18 mouse cellular contexts compared by ENCODE assay signal in the genomic region with DNA sequence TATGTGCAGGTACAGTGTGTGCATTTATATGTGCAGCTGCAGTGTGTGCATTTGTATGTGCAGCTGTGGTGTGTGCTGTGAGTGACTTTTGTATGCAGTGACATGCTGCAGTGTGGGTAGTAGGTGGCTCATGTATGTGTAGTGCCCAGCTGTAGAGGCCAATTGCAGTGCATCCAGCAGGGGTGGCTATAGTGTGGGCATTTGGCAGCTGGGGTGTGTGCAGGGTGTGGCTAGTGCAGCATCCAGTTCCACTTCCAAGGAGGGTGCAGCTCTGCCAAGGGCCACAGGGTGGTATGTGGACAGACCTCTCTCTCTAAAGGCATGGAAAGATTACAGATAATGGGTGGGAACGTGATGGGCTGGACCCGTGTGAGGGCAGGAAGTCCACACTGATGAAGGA. TPM values are rescaled to one million over a fixed set of nuclear protein-coding genes. Genes with fewer than 3 reads are reported as not detected.
A peak's percentile ranks its signal among the peaks of the same experiment; 100 is the strongest.
DNase-seq lines count a peak whose midpoint lies in the region; ATAC-seq and TF ChIP-seq lines count a peak whose summit lies in the region.
"Had no signal": no experiment of that assay in that cellular context is flagged by ENCODE, and none has a peak within 500 bp of the region (broad histone marks: within the 10 kb centered on the region; RNA-seq: fewer than 3 reads in every experiment).

No protein-coding gene starts in this region.

- H3K27me3 ChIP-seq in heart, postnatal 0 days (ENCODE audit: control insufficient read depth, insufficient read depth, low read length) = no peaks in the 10 kb centered on the region
- H3K27me3 ChIP-seq in kidney, embryonic 16.5 days (ENCODE audit: insufficient read depth, low read length) = no peaks in the 10 kb centered on the region
- H3K27me3 ChIP-seq in megakaryocyte, embryonic 14.5 days (replicated peaks) = no peaks in the 10 kb centered on the region
- H3K27me3 ChIP-seq: embryonic facial prominence, embryonic 12.5 days; forebrain, embryonic 12.5 days; heart, embryonic 12.5 days had no signal

- no peaks in the 10 kb centered on the region for H3K36me3 ChIP-seq in heart, postnatal 0 days (replicated peaks; ENCODE audit: control insufficient read depth, insufficient read depth, low read length)
- H3K36me3 ChIP-seq in kidney, embryonic 16.5 days (ENCODE audit: insufficient read depth, low read length) = no peaks in the 10 kb centered on the region
- no peaks in the 10 kb centered on the region for H3K36me3 ChIP-seq in megakaryocyte, embryonic 14.5 days (replicated peaks; ENCODE audit: low read length)
- H3K36me3 ChIP-seq: embryonic facial prominence, embryonic 12.5 days; forebrain, embryonic 12.5 days; heart, embryonic 12.5 days had no signal

- no peak overlapping the region for H3K27ac ChIP-seq in heart, postnatal 0 days (ENCODE audit: low read depth)
- no peak overlapping the region for H3K27ac ChIP-seq in kidney, embryonic 16.5 days (ENCODE audit: low read length)
- H3K27ac ChIP-seq: embryonic facial prominence, embryonic 12.5 days; forebrain, embryonic 12.5 days; heart, adult 2 months had no signal

- no peaks in the 10 kb centered on the region for H3K9me3 ChIP-seq in heart, postnatal 0 days (replicated peaks; ENCODE audit: control insufficient read depth, low read length)
- H3K9me3 ChIP-seq in kidney, embryonic 16.5 days (ENCODE audit: low read length) = no peaks in the 10 kb centered on the region
- H3K9me3 ChIP-seq in megakaryocyte, embryonic 14.5 days = no peaks in the 10 kb centered on the region
- H3K9me3 ChIP-seq: embryonic facial prominence, embryonic 12.5 days; forebrain, embryonic 12.5 days; heart, embryonic 12.5 days had no signal

- TF ChIP-seq CTCF in heart, postnatal 0 days (IDR thresholded peaks at IDR 0.05; ENCODE audit: low read depth) = no peak

- H3K4me3 ChIP-seq in heart, postnatal 0 days (ENCODE audit: low read depth, low read length) = no peak overlapping the region
- H3K4me3 ChIP-seq in kidney, embryonic 16.5 days (ENCODE audit: low read length) = no peak overlapping the region
- peak overlapping the region; percentile 26 for H3K4me3 ChIP-seq in megakaryocyte, embryonic 14.5 days (replicated peaks)
- H3K4me3 ChIP-seq: embryonic facial prominence, embryonic 12.5 days; forebrain, embryonic 12.5 days; heart, adult 2 months; heart, embryonic 12.5 days had no signal

- H3K4me1 ChIP-seq in heart, postnatal 0 days (ENCODE audit: control insufficient read depth, insufficient read depth) = peaks cover 17% of the 10 kb centered on the region
- H3K4me1 ChIP-seq in kidney, embryonic 16.5 days (ENCODE audit: insufficient read depth, low read length) = no peaks in the 10 kb centered on the region; the same call in 1 of the 2 replicates
- no peaks in the 10 kb centered on the region for H3K4me1 ChIP-seq in megakaryocyte, embryonic 14.5 days

- no peak for TF ChIP-seq EP300 in heart, postnatal 0 days (IDR thresholded peaks at IDR 0.05; ENCODE audit: low read depth)

- ATAC-seq in heart, postnatal 0 days (ENCODE audit: insufficient read depth, low read depth) = peak; percentile 39; the same call in 1 of the 2 replicates
- 0 out of 2 replicates have a peak, but pooled peaks have one; percentile 40 for ATAC-seq in kidney, embryonic 16.5 days (ENCODE audit: low FRiP score, low TSS enrichment)
- ATAC-seq in megakaryocyte, adult 5-6 weeks (ENCODE audit: poor library complexity, severe bottlenecking) = no peak
- ATAC-seq: forebrain, postnatal 0 days had no signal

- H3K9ac ChIP-seq in heart, postnatal 0 days (replicated peaks; ENCODE audit: low read depth, low read length) = no peak overlapping the region
- no peak overlapping the region for H3K9ac ChIP-seq in kidney, embryonic 16.5 days (replicated peaks; ENCODE audit: low read length)
- H3K9ac ChIP-seq: embryonic facial prominence, embryonic 12.5 days; forebrain, embryonic 12.5 days; forebrain, postnatal 0 days; heart, embryonic 12.5 days had no signal

- DNase-seq in heart, postnatal 0 days (ENCODE audit: low spot score) = no peak
- DNase-seq in heart, adult 9 months (ENCODE audit: low spot score in 2 of 2) = no peak
- DNase-seq in kidney, postnatal 10 days = no peak
- DNase-seq in liver = no peak
- DNase-seq: adrenal gland, postnatal 14 days; cerebellum, adult 11-12 months; cerebellum, adult 9-10 months; cerebellum, postnatal 25 days; forebrain, postnatal 0 days; gastrocnemius, postnatal 14 days; heart, adult 2 months; heart, postnatal 36 days had no signal

- no peak overlapping the region for H3K4me2 ChIP-seq in heart, postnatal 0 days (ENCODE audit: low read depth, low read length)
- H3K4me2 ChIP-seq in kidney, embryonic 16.5 days (replicated peaks; ENCODE audit: low read depth, low read length) = no peak overlapping the region
- H3K4me2 ChIP-seq: embryonic facial prominence, embryonic 12.5 days; forebrain, embryonic 12.5 days; heart, embryonic 12.5 days had no signal

- 23% methylated on average over 2 of the region's 2 CpGs for whole genome bisulfite sequencing in heart, postnatal 0 days
- 70% methylated on average over 2 of the region's 2 CpGs for WGBS in kidney, embryonic 16.5 days

RNA-seq across cellular contexts. Expression of gene Rps6ka2, which starts 43.3 kb away (rescaled TPM):
- total RNA-seq in heart, postnatal 0 days (2014; rRNA removed; ENCODE audit: low replicate concordance) = 36.4 and 37.4 TPM in 2 replicates
- polyA plus RNA-seq in heart, postnatal 0 days (2015; fragmentation: Nextera tagmentation; extraction: Ambion mirVana) = 13.6 and 14.3 TPM in 2 replicates
- polyA plus RNA-seq in kidney, embryonic 16.5 days (2015; fragmentation: Nextera tagmentation; extraction: Ambion mirVana) = 18.7 and 22.5 TPM in 2 replicates
- polyA plus RNA-seq in megakaryocyte, embryonic 14.5 days (2012; ENCODE audit: insufficient read depth, low replicate concordance) = 0.09 TPM in 1 of 2 replicates, not detected in the other
- total RNA-seq in megakaryocyte, adult 5-6 weeks (2015) = 5.6 and 6.7 TPM in 2 replicates
- 5.5 and 6.5 TPM in 2 replicates for total RNA-seq in megakaryocyte, adult 5-6 weeks (2017)

Comparison
In these comparisons a context has a peak if more than half of its experiments do, and no peak if none do; other contexts are left out.
1. RNA of gene Rps6ka2, which starts 43.3 kb away (polyA plus RNA-seq): 18.7 to 22.5 TPM in kidney, embryonic 16.5 days and 13.6 to 14.3 TPM in heart, postnatal 0 days; 0.09 TPM in megakaryocyte, embryonic 14.5 days; every median in the first group is over 10 times any median in the second.